Mouse (Mus musculus) liver, embryonic 16.5 days (tissue): ENCODE results near the gene Scarb1. TPM values are rescaled to one million over a fixed set of nuclear protein-coding genes. Genes with fewer than 3 reads are reported as not detected.

Experiments
- ATAC-seq: fragments of 200-750 bp; cut with Nextera tagmentation; 2 replicates; pipeline ENCODE4 v1.8.0; 2017; ENCODE audit warnings: low read depth, mild to moderate bottlenecking, moderate number of reproducible peaks, moderate library complexity
- H3K27ac ChIP-seq: fragments of 300-500 bp; sonication (generic); 2 replicates; pipeline ENCODE4 v1.5.1; 2014; ENCODE audit warnings: mild to moderate bottlenecking, low read length
- H3K27me3 ChIP-seq: fragments of 300-500 bp; sonication (generic); 2 replicates; pipeline ENCODE4 v1.6.1; 2014; ENCODE audit warnings: low read depth, low read length, mixed read lengths; ENCODE audit not compliant: control insufficient read depth, insufficient read depth
- H3K36me3 ChIP-seq: fragments of 300-500 bp; sonication (generic); 2 replicates; pipeline ENCODE4 v1.6.1; 2014; ENCODE audit warnings: mild to moderate bottlenecking; ENCODE audit not compliant: control insufficient read depth, insufficient read depth
- H3K4me1 ChIP-seq: fragments of 300-500 bp; sonication (generic); 2 replicates; pipeline ENCODE4 v1.6.1; 2014; ENCODE audit warnings: low read depth, low read length, mixed read lengths; ENCODE audit not compliant: control insufficient read depth
- H3K4me2 ChIP-seq: fragments of 300-500 bp; sonication (generic); 2 replicates; pipeline ENCODE4 v1.6.1; 2014; ENCODE audit warnings: low read depth, low read length, mixed read lengths
- H3K4me3 ChIP-seq: fragments of 300-500 bp; sonication (generic); 2 replicates; pipeline ENCODE4 v1.5.1; 2014; ENCODE audit warnings: low read depth, mild to moderate bottlenecking, low read length
- H3K9ac ChIP-seq: fragments of 300-500 bp; sonication (generic); 2 replicates; pipeline ENCODE4 v1.6.1; 2014; ENCODE audit warnings: low read depth, low read length
- H3K9me3 ChIP-seq: fragments of 300-500 bp; sonication (generic); replicated peaks from 2 replicates; pipeline ENCODE4 v1.6.1; 2016; ENCODE audit warnings: low read length; ENCODE audit not compliant: control insufficient read depth
- WGBS: fragments of 180-500 bp; shearing (Covaris S2); extraction: QIAGEN DNeasy Blood & Tissue Kit; methylation state at CpG from one replicate; pipeline ENCODE4 v1.1.7; 2014; ENCODE audit not compliant: insufficient replicate concordance; 5-methylcytosine and 5-hydroxymethylcytosine counted together
- polyA plus RNA-seq: library from polyadenylated mRNA; unstranded; fragments of >200 nt; fragmentation: Nextera tagmentation; extraction: Ambion mirVana; gene quantifications from 2 replicates; pipeline ENCODE4 v1.2.1, GENCODE M21; 2015

Scarb1 gene
- polyA plus RNA-seq, 1 experiment from 2014 or later, result 89.5 TPM

- 60% methylated on average over 3 of the region's 3 CpGs for WGBS
- H3K36me3 ChIP-seq, result peaks cover 23% of the 10 kb centered on the region
- peaks cover 13% of the 10 kb centered on the region for H3K4me1 ChIP-seq
- no peak overlapping the region for H3K4me2 ChIP-seq
- no peak for ATAC-seq
- no peak overlapping the region for H3K4me3 ChIP-seq
- no peaks in the 10 kb centered on the region for H3K9me3 ChIP-seq
- no peaks in the 10 kb centered on the region for H3K27me3 ChIP-seq
- no peak overlapping the region for H3K9ac ChIP-seq
- no peak overlapping the region for H3K27ac ChIP-seq
Measured at GRCm38 (mm10) chr5:125383637-125384420, 42.9 kb upstream of the Scarb1 start.

GRCm38 (mm10) chr5:125382673-125383558, 42.0 kb upstream of the Scarb1 start:
- no peaks in the 10 kb centered on the region for H3K27me3 ChIP-seq
- peak overlapping the region; percentile 39; the same call in 1 of the 2 replicates for H3K27ac ChIP-seq
- peak; percentile 46 for ATAC-seq
- 45% methylated on average over 6 of the region's 6 CpGs for WGBS
- no peak overlapping the region for H3K9ac ChIP-seq
- H3K4me3 ChIP-seq, result no peak overlapping the region
- no peaks in the 10 kb centered on the region for H3K9me3 ChIP-seq
- no peak overlapping the region for H3K4me2 ChIP-seq
- peaks cover 18% of the 10 kb centered on the region for H3K36me3 ChIP-seq
- H3K4me1 ChIP-seq, result peaks cover 10% of the 10 kb centered on the region

DNA sequence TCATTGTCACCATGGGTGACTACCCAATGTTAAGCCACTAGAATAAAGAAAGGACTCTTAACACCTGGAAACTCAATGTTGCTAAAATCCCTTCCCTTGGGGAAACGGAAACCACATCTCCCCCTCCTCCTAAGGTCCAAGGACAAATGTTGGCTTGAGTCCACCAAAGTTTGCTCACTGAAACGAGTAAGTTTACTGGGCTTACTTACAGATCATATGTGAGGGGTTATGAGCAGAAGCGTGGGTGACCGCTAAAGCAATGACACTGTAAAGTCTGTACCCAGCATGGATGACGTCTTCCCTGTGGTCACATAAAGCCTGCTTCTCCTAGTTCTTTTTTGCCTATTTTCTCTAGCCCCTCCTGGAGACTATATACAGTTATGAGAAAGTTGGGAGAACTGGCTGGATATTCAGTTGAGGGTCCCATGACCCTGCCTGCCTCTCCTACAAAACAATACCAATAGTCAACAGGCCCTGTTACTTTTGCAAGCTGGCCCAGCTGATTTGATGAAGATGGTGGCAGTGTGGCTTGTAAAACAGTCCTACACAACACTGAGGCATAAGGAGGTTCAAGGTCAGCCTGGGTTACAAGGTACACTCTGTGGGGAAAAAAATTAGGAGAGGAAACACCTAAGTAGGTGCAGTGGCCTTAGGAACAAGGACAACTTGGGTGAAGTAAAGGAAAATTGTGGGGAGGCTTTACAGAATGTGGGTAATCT, 41.2 kb upstream of the Scarb1 start:
- Histone ChIP-seq H3K9ac (no peak overlapping the region), H3K36me3 (peaks cover 18% of the 10 kb centered on the region), H3K27me3 (no peaks in the 10 kb centered on the region), H3K4me1 (peaks cover 10% of the 10 kb centered on the region), H3K4me3 (no peak overlapping the region), H3K9me3 (no peaks in the 10 kb centered on the region), H3K27ac (no peak overlapping the region), H3K4me2 (no peak overlapping the region)
- ATAC-seq, result no peak
- WGBS, result 61% methylated on average over 5 of the region's 5 CpGs

DNA sequence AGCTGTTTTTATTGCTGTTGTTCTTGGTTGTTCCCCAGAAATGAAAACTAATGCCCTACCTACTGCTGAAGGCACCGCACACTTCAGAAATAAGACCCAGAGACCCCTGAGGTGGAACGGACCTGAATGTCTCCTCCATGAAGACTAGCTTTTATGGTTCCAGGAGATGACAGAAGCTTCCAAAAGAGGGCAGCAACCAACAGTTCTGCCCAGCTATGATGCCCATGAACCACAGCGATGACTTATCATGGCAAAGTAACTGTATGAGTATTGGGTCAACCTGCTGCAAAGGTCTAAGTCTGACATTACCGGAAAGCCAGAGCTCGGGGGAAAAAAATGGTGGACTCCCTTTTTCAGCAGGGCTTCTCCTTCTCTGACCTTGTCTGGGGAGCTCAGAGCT, 38.0 kb upstream of the Scarb1 start:
- ATAC-seq, result no peak
- Histone ChIP-seq H3K27me3 (no peaks in the 10 kb centered on the region), H3K9ac (no peak overlapping the region), H3K4me3 (no peak overlapping the region), H3K4me2 (no peak overlapping the region), H3K4me1 (peaks cover 4% of the 10 kb centered on the region), H3K36me3 (no peaks in the 10 kb centered on the region), H3K27ac (no peak overlapping the region), H3K9me3 (no peaks in the 10 kb centered on the region)
- 61% methylated on average over 5 of the region's 5 CpGs for WGBS

GRCm38 (mm10) chr5:125377214-125377613, 36.3 kb upstream of the Scarb1 start:
- no peaks in the 10 kb centered on the region for H3K4me1 ChIP-seq
- H3K9me3 ChIP-seq, result no peaks in the 10 kb centered on the region
- H3K4me3 ChIP-seq, result no peak overlapping the region
- 61% methylated on average over 7 of the region's 7 CpGs for WGBS
- H3K27me3 ChIP-seq, result no peaks in the 10 kb centered on the region
- no peak overlapping the region for H3K27ac ChIP-seq
- H3K4me2 ChIP-seq, result no peak overlapping the region
- H3K9ac ChIP-seq, result no peak overlapping the region
- ATAC-seq, result no peak
- no peaks in the 10 kb centered on the region for H3K36me3 ChIP-seq

- Histone ChIP-seq H3K36me3 (no peaks in the 10 kb centered on the region), H3K27me3 (no peaks in the 10 kb centered on the region), H3K4me1 (no peaks in the 10 kb centered on the region), H3K4me3 (no peak overlapping the region), H3K9me3 (no peaks in the 10 kb centered on the region), H3K9ac (no peak overlapping the region), H3K27ac (no peak overlapping the region), H3K4me2 (no peak overlapping the region)
- no peak for ATAC-seq
- 62% methylated on average over 2 of the region's 2 CpGs for WGBS
Measured at GRCm38 (mm10) chr5:125375871-125376270, 35.0 kb upstream of the Scarb1 start.

- 74% methylated on average over 4 of the region's 4 CpGs for WGBS
- Histone ChIP-seq H3K36me3 (no peaks in the 10 kb centered on the region), H3K27ac (no peak overlapping the region), H3K9me3 (no peaks in the 10 kb centered on the region), H3K9ac (no peak overlapping the region), H3K4me1 (peaks cover 2% of the 10 kb centered on the region; the same call in 1 of the 2 replicates), H3K4me2 (no peak overlapping the region), H3K4me3 (no peak overlapping the region), H3K27me3 (no peaks in the 10 kb centered on the region)
- ATAC-seq, result no peak
Measured at GRCm38 (mm10) chr5:125372027-125372426, 31.1 kb upstream of the Scarb1 start.

DNA sequence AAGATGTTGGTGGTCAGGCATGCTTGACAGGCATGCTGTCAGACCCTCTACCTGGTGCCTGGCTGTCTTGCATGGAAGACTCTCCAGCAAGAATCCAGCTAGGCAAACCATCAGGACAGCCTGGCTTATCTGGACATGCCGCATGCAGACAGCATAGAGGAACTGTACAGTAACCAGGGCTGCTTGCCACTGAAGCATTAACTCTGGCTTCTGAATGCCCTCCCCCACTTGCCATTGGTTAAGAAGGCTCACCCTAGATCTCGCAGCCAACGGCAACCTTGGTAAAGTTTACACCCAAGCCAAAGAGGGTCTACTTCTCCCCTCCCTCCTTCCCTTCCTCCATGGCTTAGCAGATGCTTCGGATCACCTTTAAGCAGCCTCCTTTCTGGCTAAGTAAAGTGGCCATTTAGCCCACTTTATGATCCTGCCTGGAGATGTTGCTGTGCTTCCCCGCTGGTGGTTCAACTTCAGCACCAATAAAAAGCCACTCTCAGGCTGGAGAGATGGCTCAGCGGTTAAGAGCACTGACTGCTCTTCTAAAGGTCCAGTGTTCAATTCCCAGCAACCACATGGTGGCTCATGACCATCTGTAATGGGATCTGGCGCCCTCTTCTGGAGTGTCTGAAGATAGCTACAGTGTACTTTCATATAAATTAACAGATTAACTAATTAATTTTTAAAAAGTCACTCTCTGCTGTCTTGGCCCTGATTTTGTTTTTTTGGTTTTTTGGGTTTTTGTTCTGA, 30.2 kb upstream of the Scarb1 start:
- H3K27me3 ChIP-seq, result no peaks in the 10 kb centered on the region
- H3K9ac ChIP-seq, result no peak overlapping the region
- WGBS, result 63% methylated on average over 7 of the region's 7 CpGs
- no peak overlapping the region for H3K4me2 ChIP-seq
- ATAC-seq, result no peak
- no peak overlapping the region for H3K27ac ChIP-seq
- no peaks in the 10 kb centered on the region for H3K36me3 ChIP-seq
- H3K4me1 ChIP-seq, result peaks cover 2% of the 10 kb centered on the region; the same call in 1 of the 2 replicates
- H3K4me3 ChIP-seq, result no peak overlapping the region
- H3K9me3 ChIP-seq, result no peaks in the 10 kb centered on the region
